In genomic region chrX:53212485-53212884, GRCm38 (mm10) we compare ENCODE assay signal across 14 mouse cellular contexts. TPM values are rescaled to one million over a fixed set of nuclear protein-coding genes. Genes with fewer than 3 reads are reported as not detected.
A peak's percentile ranks its signal among the peaks of the same experiment; 100 is the strongest.
DNase-seq lines count a peak whose midpoint lies in the region; ATAC-seq and TF ChIP-seq lines count a peak whose summit lies in the region.
"Had no signal": no experiment of that assay in that cellular context is flagged by ENCODE, and none has a peak within 500 bp of the region (broad histone marks: within the 10 kb centered on the region; RNA-seq: fewer than 3 reads in every experiment).

No protein-coding gene starts in this region.

- H3K4me3 ChIP-seq in heart, embryonic 14.5 days (ENCODE audit: control insufficient read depth in 1 of 2, insufficient read depth in 1 of 2, low read depth in 1 of 2, low read length in 2 of 2), result no peak overlapping the region
- H3K4me3 ChIP-seq in lung, embryonic 14.5 days (ENCODE audit: low read depth, low read length), result no peak overlapping the region
- H3K4me3 ChIP-seq in forebrain, embryonic 14.5 days (ENCODE audit: low read depth, low read length), result no peak overlapping the region
- H3K4me3 ChIP-seq in neural tube, embryonic 12.5 days, result no peak overlapping the region

- H3K27me3 ChIP-seq in heart, embryonic 14.5 days (ENCODE audit: control insufficient read depth, insufficient read depth, low read length), result no peaks in the 10 kb centered on the region
- H3K27me3 ChIP-seq in lung, embryonic 14.5 days (ENCODE audit: insufficient read depth, low read length), result no peaks in the 10 kb centered on the region
- H3K27me3 ChIP-seq in forebrain, embryonic 14.5 days (replicated peaks; ENCODE audit: control insufficient read depth, insufficient read depth, low read length), result no peaks in the 10 kb centered on the region
- no peaks in the 10 kb centered on the region for H3K27me3 ChIP-seq in neural tube, embryonic 12.5 days (replicated peaks)

- no peaks in the 10 kb centered on the region for H3K36me3 ChIP-seq in heart, embryonic 14.5 days (ENCODE audit: control insufficient read depth, insufficient read depth, low read length)
- no peaks in the 10 kb centered on the region for H3K36me3 ChIP-seq in lung, embryonic 14.5 days (ENCODE audit: insufficient read depth)
- H3K36me3 ChIP-seq in forebrain, embryonic 14.5 days (ENCODE audit: control insufficient read depth, insufficient read depth, low read length), result no peaks in the 10 kb centered on the region
- no peaks in the 10 kb centered on the region for H3K36me3 ChIP-seq in neural tube, embryonic 12.5 days

- DNase-seq in heart, postnatal 25 days (ENCODE audit: low spot score), result no peak
- DNase-seq in lung, embryonic 14.5 days, result no peak
- DNase-seq in lung, postnatal 25 days (ENCODE audit: low spot score), result no peak
- no peak for DNase-seq in forebrain, embryonic 14.5 days (ENCODE audit: low spot score)
- no peak for DNase-seq in cerebellum, postnatal 25 days
- DNase-seq in frontal cortex, postnatal 10 days (ENCODE audit: low spot score in 2 of 2), result no peak

- H3K4me2 ChIP-seq in heart, embryonic 14.5 days (ENCODE audit: low read length), result no peak overlapping the region
- no peak overlapping the region for H3K4me2 ChIP-seq in lung, embryonic 14.5 days
- no peak overlapping the region for H3K4me2 ChIP-seq in forebrain, embryonic 14.5 days (ENCODE audit: low read length)
- H3K4me2 ChIP-seq in neural tube, embryonic 12.5 days (replicated peaks), result no peak overlapping the region
- H3K4me2 ChIP-seq: liver, embryonic 11.5 days had no signal

- no peaks in the 10 kb centered on the region for H3K9me3 ChIP-seq in heart, embryonic 14.5 days (ENCODE audit: control insufficient read depth, low read length)
- H3K9me3 ChIP-seq in lung, embryonic 14.5 days (ENCODE audit: low read depth, low read length), result no peaks in the 10 kb centered on the region
- no peaks in the 10 kb centered on the region for H3K9me3 ChIP-seq in forebrain, embryonic 14.5 days (replicated peaks; ENCODE audit: control insufficient read depth, low read length)
- no peaks in the 10 kb centered on the region for H3K9me3 ChIP-seq in neural tube, embryonic 12.5 days

- peaks cover 23 to 34% of the 10 kb centered on the region in 2 experiments for H3K4me1 ChIP-seq in heart, embryonic 14.5 days (ENCODE audit: control insufficient read depth in 2 of 2, insufficient read depth in 2 of 2, low read length in 2 of 2)
- H3K4me1 ChIP-seq in lung, embryonic 14.5 days (ENCODE audit: insufficient read depth), result peaks cover 27% of the 10 kb centered on the region
- peaks cover 4% of the 10 kb centered on the region; the same call in 1 of the 2 replicates for H3K4me1 ChIP-seq in forebrain, embryonic 14.5 days (ENCODE audit: control insufficient read depth, insufficient read depth, low read length)
- H3K4me1 ChIP-seq in neural tube, embryonic 12.5 days, result no peaks in the 10 kb centered on the region; the same call in 1 of the 2 replicates

- no peak overlapping the region for H3K9ac ChIP-seq in heart, embryonic 14.5 days (ENCODE audit: low read length)
- no peak overlapping the region for H3K9ac ChIP-seq in lung, embryonic 14.5 days
- no peak overlapping the region for H3K9ac ChIP-seq in forebrain, embryonic 14.5 days (ENCODE audit: low read length)
- no peak overlapping the region for H3K9ac ChIP-seq in neural tube, embryonic 12.5 days

- ATAC-seq in heart, embryonic 14.5 days (ENCODE audit: insufficient number of reproducible peaks, insufficient read depth, low FRiP score, low read depth), result no peak
- peak; percentile 48; the same call in 1 of the 2 replicates for ATAC-seq in lung, embryonic 14.5 days (ENCODE audit: insufficient read depth)
- no peak for ATAC-seq in forebrain, embryonic 14.5 days
- peak; percentile 57 for ATAC-seq in neural tube, embryonic 12.5 days (ENCODE audit: low FRiP score, low read depth)
- ATAC-seq: CD4-positive, CD25-positive, alpha-beta regulatory T cell, adult 4 months; Patski had no signal

- TF ChIP-seq CTCF in lung, embryonic 14.5 days (IDR thresholded peaks at IDR 0.05; ENCODE audit: low read depth), result no peak

- peak overlapping the region; percentile 25 to 85 for H3K27ac ChIP-seq in heart, embryonic 14.5 days (replicated peaks in 1 of 2; ENCODE audit: control insufficient read depth in 1 of 2, insufficient read depth in 1 of 2, low read depth in 2 of 2, low read length in 2 of 2)
- peak overlapping the region; percentile 86 for H3K27ac ChIP-seq in lung, embryonic 14.5 days (ENCODE audit: low read depth)
- H3K27ac ChIP-seq in forebrain, embryonic 14.5 days (ENCODE audit: low read depth, low read length), result peak overlapping the region; percentile 65
- no peak overlapping the region for H3K27ac ChIP-seq in neural tube, embryonic 12.5 days

- intact Hi-C loops in heart, postnatal 25 days (cut with DNase I), result loop anchor here (5.0 to 10.0 kb wide), 2 partner anchors 45 to 98 kb away; no protein-coding TSS in a partner anchor

- WGBS in heart, embryonic 14.5 days, result 49% methylated on average over 9 of the region's 9 CpGs
- 25% methylated on average over 9 of the region's 9 CpGs for WGBS in lung, embryonic 14.5 days
- WGBS in forebrain, embryonic 14.5 days, result 51% methylated on average over 9 of the region's 9 CpGs
- WGBS in neural tube, embryonic 12.5 days, result 58% methylated on average over 9 of the region's 9 CpGs

RNA-seq across cellular contexts. Expression of gene Plac1, which starts 27.4 kb away (rescaled TPM):
- 8.1 and 8.4 TPM in 2 replicates for polyA plus RNA-seq in heart, embryonic 14.5 days (2014; fragmentation: Nextera tagmentation; extraction: Ambion mirVana)
- total RNA-seq in heart, postnatal 25 days (2021), result not detected
- 9.4 and 9.7 TPM in 2 replicates for polyA plus RNA-seq in lung, embryonic 14.5 days (2014; fragmentation: Nextera tagmentation; extraction: Ambion mirVana)
- 0.71 TPM in 1 of 2 replicates, not detected in the other for polyA plus RNA-seq in forebrain, embryonic 14.5 days (2014; fragmentation: Nextera tagmentation; extraction: Ambion mirVana)
- polyA plus RNA-seq in neural tube, embryonic 12.5 days (2016; fragmentation: Nextera tagmentation; extraction: Ambion mirVana), result 1.8 TPM in 2 replicates
- total RNA-seq: adrenal gland, adult 8-10 months; layer of hippocampus, postnatal 14 days; megakaryocyte, adult 5-6 weeks had no signal
- polyA plus RNA-seq: CD4-positive, CD25-positive, alpha-beta regulatory T cell, adult 4 months had no signal

RNA-seq across cellular contexts. Expression of gene Fam122b, which starts 57.1 kb away (rescaled TPM):
- polyA plus RNA-seq in heart, embryonic 14.5 days (2014; fragmentation: Nextera tagmentation; extraction: Ambion mirVana), result 28.3 TPM in 2 replicates
- total RNA-seq in heart, postnatal 25 days (2021), result 1 to 10 TPM; 2.6 to 3.3 TPM
- 15.9 and 16.1 TPM in 2 replicates for polyA plus RNA-seq in lung, embryonic 14.5 days (2014; fragmentation: Nextera tagmentation; extraction: Ambion mirVana)
- 4.1 and 5.2 TPM in 2 replicates for polyA plus RNA-seq in forebrain, embryonic 14.5 days (2014; fragmentation: Nextera tagmentation; extraction: Ambion mirVana)
- polyA plus RNA-seq in neural tube, embryonic 12.5 days (2016; fragmentation: Nextera tagmentation; extraction: Ambion mirVana), result 5.1 and 7.4 TPM in 2 replicates

Comparison
In these comparisons a context has a peak if more than half of its experiments do, and no peak if none do; other contexts are left out.
1. ATAC-seq: peak in lung, embryonic 14.5 days (single experiment) and neural tube, embryonic 12.5 days (single experiment); none in heart, embryonic 14.5 days (single experiment) and forebrain, embryonic 14.5 days (single experiment).